Mouse (Mus musculus) cortical plate, adult 2 months (tissue): ENCODE measurements around the gene Hspa2.

Experiments used
- CTCF ChIP-seq: fragments of 200-500 bp; IDR thresholded peaks from 2 replicates; pipeline ENCODE4 v1.5.1; 2011; ENCODE audit warnings: mild to moderate bottlenecking, control low read depth, low read length; ENCODE audit not compliant: insufficient read depth; ENCODE audit errors: extremely low read depth
- POLR2A ChIP-seq: fragments of 200-500 bp; IDR thresholded peaks from 2 replicates; pipeline ENCODE4 v1.6.1; 2011; ENCODE audit warnings: mild to moderate bottlenecking, low read length, control low read depth; ENCODE audit not compliant: insufficient read depth; ENCODE audit errors: extremely low read depth

GRCm38 (mm10) chr12:76417433-76417854, 13.5 kb downstream of the Hspa2 start, which contains the start of gene Ppp1r36:
- TF ChIP-seq CTCF (no peak), POLR2A (no peak)
